Mouse (Mus musculus): Measurements from ENCODE around the gene Kctd20.
"Not testable (repeated sequence)": the region's sequence is repeated elsewhere in the genome, so short reads cannot be mapped to it uniquely, and the experiment has no call there.

The Kctd20 gene

DNA sequence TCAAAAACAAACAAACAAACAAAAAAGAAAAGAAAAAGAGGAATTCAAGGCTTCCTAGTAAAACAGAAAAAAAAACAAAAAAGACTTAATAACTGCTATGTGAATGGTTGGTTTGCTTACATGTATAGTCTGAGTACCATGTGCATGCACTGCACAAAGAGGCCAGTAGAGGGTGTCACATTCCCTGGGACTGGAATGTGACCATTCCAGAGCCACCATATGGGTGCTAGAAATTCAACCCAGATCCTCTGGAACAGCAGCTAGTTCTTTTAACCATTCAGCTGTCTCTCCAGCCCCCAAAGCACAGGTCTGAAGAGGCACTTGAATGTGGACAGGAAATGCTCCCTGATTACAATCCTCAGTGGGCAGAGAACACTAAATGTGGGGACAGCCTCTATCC lies 35.1 kb downstream of the Kctd20 start:
- peak in 1 of 2 experiments; percentile 34 for DNase-seq

DNA sequence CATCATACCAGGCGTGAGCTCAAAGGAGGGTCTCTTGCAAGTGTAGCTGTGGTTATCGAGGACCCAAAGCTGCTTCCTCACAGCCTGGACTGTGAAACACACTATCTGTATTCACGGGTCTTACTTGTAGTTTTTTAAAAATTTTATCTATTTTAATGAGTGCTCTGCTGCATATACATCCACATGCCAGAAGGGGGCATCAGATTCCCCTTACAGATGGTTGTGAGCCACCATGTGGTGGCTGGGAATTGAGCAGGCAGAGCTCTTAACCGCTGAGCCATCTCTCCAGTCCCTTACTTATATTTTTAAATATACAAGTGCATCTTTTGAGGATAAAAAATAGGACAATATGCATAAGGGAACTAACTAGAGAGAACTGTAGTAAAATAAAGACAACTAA lies 36.0 kb downstream of the Kctd20 start:
- DNase-seq, result peak; percentile 41 to 49

DNA sequence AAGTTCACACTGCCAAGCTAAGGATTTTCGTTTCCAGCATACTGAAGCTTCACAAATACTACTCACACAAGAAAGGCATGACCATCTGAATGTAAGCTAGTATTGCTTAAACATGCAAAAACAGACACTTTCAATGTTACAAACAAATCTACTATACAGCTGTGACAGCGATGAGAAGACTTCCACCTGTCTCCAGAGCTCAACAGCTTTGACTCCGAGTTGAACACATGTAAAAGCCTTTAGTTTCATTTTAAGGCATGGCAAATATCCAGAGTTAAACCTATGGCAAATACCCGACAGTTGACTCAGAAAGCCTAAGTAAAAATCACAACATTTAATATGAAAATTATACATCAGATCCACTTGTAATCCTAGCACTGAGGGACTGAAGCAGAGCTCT lies 36.5 kb downstream of the Kctd20 start:
- DNase-seq, result no peak

DNA sequence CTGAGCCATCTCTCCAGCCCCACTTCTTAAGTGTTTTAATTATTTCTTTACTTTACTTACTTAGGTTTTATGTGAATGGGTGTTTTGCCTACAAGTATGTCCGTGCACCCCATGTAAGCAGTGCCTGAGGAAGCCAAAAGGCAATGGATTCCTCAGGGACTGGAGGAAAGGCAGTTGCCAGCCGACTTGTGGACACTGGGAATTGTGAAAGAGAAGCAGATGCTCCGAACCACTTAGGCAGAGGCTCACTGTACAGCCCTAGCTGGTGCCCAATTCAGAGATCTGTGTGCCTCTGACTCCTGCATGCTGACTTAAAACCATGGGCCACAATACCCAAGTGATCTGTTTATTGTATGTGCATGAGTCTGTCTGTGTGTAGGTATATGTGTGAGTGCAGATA lies 37.2 kb downstream of the Kctd20 start:
- DNase-seq, result no peak

DNA sequence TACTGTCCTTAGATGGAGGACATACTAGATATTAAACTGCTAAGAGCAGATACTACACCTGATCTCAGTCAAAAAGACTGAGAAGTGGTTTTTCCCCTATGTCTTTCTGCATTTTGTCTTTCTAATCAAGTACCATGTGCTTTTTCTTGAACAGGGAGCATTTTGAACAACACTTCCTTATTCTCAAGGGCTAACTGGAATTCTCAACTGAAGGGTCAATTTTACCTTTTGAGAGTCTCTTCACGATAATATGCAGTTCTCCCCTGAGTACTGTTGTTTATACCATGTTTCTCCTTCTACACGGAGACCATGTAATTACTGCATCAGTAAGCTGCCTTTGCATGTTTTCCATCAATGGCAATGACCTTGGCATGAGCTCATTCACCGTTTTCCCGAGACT lies 38.3 kb downstream of the Kctd20 start:
- no peak for DNase-seq

DNA sequence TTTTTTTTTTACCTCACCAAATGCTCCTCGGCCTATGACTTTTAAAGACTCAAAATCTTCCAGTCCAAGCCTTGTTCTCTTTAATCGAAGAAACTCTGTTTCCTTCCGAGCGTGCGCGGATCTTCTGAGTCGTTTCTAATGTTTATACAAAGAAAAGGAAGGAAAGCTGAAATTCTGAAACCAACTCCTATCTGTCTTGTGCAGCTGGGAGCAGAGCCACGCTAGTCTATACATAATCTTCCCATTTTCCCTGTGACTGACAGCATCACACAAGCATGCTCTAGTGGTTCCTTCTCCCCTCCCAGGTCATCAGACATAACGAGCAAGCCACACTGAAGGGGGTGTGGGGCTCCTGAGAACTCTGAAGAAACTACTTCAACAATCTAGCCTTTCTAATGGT lies 39.5 kb downstream of the Kctd20 start:
- no peak for DNase-seq

DNA sequence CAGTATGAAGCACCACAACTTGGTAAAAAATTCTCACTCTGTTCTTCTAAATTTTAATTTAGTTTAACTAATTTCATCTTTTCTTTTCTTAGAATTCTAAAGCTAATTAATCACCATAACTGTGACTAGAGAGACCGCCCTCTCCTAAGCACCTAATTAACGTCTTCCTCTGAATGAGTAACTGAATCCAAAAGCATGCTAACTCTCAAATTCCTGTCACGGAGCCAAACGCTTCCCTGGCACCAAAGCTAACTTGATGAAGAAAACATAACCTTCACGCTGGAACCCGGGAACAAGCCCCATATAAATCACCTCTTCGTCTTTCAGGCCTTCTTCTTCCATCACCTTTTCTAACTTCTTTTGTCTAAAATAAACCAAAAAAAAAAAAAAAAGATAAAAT lies 40.4 kb downstream of the Kctd20 start:
- DNase-seq, result no peak

DNA sequence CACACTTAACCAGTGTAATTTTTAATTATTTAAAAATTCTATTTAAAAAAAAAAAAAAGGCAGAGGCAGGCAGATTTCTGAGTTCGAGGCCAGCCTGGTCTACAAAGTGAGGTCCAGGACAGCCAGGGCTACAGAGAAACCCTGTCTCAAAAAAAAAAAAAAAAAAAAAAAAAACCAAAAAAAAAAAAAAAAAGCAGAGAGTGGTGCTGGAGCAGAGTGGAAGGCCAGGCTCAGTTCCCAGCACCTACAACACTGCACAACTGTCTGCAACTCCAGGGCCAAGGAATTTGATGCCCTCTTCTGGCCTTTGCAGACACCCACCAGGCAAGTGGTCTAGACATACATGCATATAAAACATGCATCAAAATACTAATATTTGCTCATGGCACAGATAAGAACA lies 41.3 kb downstream of the Kctd20 start:
- DNase-seq, result not testable (repeated sequence)

DNA sequence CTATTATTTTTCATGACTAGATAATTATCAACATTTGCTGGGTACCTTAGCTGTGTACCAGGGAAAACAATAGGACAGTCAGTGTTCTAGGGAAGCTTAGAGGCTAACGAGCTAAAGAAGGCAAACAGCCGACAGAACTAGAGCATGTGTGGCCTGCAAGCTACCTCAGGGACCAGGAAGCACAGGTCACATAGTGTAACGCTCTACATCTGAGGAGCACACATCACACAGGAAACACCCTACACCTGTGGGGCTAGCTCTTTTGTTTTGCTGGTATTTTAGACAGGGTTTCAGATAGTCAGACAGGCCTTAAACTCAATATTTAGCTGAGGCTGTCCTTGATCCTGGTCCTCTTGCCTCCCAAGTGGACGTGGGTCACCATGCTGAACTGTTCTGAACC lies 42.9 kb downstream of the Kctd20 start:
- DNase-seq, result no peak

DNA sequence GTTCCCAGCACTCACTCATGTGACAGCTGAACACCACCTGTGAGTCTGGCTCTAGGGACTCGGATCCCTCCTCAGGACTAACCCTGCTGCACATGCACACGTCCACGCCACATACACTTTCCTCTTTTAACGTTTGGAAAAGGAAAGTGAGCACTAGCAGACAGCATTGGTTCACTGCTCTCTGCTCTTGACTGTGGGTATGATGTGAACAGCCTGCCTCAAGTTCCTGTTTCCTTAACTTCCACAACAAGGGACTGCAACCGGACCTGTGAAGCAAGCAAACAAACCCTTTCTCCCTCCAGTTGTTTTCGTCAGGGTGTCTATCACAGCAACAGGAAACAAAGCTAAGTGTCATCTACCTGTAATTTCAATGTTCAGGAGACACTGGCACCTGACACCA lies 48.7 kb downstream of the Kctd20 start:
- DNase-seq, result no peak

DNA sequence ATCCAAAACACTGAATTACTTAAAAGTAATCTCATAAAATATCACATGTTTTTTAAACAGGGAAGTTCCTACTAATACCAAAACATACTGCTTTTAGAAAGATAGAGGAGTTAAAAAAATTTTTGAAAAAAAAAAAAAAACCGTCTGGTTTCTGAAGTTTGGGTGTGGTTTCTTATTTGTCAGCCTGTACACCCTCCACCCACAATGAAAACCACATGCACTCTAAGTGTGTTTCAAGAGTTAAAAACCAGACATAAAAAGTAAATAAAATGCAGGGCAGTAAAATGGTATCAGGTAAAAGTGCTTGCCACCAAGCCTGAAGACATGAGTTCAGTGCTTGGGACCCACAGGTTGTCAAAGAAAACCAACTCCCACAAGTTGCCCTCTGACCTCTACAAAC lies 52.0 kb downstream of the Kctd20 start:
- DNase-seq, result no peak

DNA sequence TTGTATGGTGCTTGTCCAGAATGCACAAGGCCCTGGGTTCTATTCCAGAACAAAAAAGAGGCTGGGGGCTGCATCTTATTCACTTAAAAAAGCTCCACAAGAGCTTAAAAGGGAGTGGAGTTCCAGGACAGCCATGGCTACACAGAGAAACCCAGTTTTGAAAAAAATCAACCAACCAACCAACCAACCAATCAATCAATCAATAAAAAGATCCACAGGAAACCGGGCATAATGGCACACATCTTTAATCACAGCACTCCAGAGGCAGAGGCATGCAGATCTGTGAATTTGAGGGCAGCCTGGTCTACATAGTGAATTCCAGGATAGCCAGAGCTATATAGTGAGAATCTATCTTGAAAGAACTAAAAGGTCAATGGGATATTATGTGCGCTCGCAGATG lies 53.3 kb downstream of the Kctd20 start:
- DNase-seq, result no peak

DNA sequence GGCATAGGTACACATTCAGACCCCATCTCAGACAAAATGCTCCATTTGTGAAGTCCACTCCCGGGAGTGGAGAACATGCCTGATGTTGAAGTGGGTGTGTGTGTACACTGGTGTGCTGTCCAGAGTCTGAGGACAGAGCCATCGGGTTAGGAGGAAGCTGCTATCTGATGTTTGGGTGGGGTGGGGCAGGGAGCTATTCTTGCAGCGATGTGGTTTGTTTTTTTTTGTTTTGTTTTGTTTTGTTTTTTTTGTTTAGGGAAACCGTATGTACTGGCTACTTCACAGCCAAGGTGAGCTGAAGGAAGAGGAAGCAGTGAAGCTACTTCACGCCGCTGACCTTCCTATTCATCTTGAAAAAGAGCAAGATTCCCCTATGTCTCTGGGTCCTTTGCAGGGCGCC lies 55.1 kb downstream of the Kctd20 start:
- DNase-seq, result no peak

DNA sequence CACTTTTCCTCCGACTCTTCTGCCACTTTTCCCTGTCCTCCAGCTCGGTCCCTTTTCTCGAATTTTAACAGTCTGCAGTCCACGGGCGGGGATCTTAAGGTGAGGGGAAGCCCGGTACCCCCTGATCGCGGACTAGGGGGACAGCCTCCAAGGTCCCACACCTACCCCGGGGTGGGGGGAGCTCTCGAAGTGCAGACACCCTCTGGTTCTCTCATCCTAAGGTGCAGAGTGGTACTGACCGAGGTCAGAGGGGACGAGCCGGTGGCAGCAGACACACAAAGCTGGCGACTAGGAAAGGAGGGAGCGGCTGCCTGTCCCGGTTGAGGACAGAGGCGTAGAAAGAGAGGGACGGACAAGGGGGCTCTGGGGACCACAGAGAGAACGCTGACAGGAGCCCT lies 55.5 kb downstream of the Kctd20 start:
- DNase-seq, result peak in 1 of 2 experiments; percentile 61

DNA sequence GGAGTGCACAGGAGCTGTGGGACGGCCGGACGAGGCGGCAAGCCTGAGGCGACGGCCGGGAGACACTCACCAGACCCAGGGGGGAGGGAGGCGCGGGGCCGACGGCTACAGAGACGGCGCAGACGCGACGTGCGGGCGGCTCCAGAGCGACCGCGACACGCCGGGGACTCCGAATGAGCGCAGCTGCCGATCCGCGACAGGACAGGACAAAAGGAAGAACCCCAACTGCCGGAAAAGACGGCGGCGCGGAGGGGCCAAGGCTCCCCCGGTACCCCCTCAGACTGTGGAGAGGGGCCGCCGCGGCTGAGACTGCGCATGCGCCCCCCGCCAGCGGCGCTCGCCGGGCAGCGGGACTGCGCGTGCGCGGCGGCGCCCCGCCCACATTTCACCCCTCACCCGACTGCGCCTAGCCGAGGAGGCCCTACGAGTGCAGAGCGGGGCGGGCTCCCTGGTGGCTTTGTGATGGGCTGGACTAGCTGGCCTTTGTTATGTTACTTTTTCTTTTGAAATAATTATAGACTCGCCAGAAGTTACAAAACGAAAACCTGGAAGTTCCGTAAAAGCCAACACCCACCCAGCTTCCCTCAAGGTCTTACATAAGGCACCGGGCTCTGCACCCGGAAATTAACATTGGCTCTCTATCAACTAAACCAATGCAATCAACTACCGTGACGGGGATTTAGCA lies 56.0 kb downstream of the Kctd20 start, which contains the start of gene Stk38:
Gene Stk38, minus strand, starts transcription at position 355 of the 685 bp plus-strand sequence.
- DNase-seq, result peak; percentile 97 to 98

DNA sequence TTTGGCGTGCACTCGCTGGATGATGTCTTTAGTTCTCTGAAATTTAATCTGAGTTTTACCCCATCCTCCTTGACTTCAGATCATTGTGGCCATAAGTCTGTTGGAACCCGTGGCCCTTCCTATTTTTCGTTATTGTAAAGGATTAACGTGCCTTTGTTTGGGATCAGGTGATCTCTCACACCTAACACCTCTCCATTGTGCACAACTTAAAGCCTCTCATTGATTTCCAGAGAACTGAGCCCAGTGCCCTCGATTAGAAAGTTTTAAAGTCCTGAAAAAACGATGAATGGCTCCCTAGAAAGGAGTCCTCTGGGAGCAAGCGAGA lies 56.5 kb downstream of the Kctd20 start:
- DNase-seq, result no peak

DNA sequence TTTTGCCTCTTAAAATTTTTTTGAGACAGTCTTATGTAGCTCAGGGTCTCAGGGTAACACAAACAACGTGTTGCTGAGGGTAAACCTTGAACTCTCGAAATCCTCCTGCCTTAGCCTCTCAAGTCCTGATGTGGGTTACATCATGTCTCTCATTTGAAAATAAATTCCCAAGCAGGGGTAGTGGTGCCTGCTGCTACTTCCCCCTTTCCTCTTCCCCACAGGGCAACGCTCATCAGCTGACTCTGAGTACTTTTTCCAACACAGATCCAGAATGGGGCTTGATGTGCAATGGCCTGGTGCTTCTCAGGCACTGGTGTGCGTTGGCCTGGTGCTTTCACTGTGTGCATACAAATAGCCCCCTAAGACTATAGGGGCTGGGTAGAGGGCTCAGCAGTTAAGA lies 57.4 kb downstream of the Kctd20 start:
- no peak for DNase-seq

DNA sequence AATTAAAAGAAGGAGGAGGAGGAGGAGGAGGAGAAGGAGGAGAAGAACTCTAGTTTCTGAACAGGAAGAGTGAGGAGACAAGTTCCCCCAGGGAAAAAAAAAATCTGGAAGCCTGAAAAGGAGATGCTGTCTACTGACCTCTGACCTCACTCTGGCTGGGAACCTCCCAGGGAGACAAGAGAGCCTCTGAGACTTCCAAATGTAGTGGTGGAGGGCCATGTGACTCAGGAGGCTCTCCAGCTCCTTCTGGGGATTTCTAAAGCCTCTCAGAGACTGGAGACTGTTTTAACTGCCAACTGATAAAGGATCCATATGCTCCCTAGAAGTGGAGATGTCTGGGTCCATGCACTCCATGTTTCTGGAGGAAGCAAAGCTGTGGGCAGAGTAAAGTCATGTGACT lies 62.5 kb downstream of the Kctd20 start:
- DNase-seq, result no peak

DNA sequence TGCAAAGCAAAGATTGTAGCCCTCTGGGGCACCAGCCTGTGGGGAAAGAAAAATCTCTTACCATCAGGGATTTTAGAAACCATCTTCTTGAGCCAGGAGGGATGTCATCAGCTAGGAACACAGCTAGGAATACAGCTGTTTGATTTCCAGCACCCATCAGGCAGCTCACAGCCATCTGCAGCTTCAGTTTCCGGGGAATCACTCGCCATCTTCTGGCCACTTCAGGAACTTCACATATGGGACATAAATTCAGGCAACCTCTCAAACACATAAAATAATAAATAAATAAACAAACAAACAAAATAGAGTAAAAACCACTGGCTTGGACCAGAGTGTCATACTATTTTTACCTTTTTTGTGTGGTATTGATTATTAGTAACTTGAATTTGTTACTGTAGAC lies 63.9 kb downstream of the Kctd20 start:
- peak; percentile 45 to 55 for DNase-seq

DNA sequence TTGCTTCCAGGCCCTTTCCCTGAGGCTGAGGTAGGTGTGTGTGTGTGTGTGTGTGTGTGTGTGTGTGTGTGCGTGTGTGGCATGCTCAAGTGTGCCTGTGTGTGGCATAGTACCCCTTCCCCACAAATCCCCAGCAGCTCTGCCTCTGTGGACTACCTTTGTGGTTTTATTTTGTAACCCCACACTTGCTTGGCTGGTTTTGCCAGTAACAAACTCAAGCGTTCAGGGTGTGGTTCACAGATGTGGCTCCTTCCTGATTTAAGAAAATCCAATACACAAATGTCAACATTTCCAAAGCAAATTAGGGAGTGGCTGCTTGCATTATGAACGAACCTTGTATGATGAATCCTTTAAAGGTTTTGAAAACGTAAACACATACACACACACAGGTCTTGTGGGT lies 65.0 kb downstream of the Kctd20 start:
- no peak for DNase-seq

DNA sequence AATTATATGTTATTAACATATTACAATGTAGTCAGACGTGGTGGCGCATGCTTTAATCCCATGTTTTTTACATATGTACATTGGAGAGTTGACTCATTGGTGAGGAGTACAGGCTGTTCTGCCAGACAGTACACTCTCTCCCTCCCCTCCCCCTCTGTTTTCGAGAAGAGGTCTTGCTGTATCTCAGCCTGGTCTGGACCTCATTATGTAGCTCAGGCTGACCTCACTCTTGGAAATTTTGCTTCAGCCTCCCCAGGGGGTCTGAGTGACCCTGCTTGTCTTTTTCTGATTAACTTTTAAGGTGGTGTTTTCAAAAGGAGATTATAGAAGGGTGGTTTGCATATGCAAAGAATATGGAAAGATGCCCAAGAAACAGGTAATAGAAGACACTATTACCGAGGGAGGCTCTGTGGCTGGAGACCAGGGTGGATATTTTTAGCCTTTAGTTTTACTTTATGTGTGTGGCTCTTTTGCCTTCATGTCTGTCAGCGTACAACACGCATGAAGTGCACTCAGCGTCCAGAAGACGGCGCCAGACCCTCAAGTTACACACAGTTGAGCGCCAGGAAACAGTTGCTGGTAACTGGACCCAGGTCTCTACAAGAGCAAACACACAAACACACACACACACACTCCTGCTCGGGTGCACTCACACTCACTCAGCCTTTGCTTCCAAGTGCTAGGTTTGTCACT lies 66.7 kb downstream of the Kctd20 start:
- DNase-seq, result no peak
